Mouse (Mus musculus) C2C12 (cell line): ENCODE data around the gene 4930522H14Rik. TPM values are rescaled to one million over a fixed set of nuclear protein-coding genes. Genes with fewer than 3 reads are reported as not detected.

ENCODE experiments used
- H3K27me3 ChIP-seq: one replicate; pipeline ENCODE4 v1.6.1; 2011; ENCODE audit not compliant: control insufficient read depth, insufficient read depth, insufficient read length
- H3K36me3 ChIP-seq: one replicate; pipeline ENCODE4 v1.6.1; 2011; ENCODE audit not compliant: control insufficient read depth, insufficient read depth
- H3K4me3 ChIP-seq: one replicate; pipeline ENCODE4 v1.5.1; 2011; ENCODE audit warnings: mild to moderate bottlenecking, control low read depth; ENCODE audit not compliant: poor library complexity, insufficient read depth, severe bottlenecking
- H3K79me2 ChIP-seq: one replicate; pipeline ENCODE4 v1.6.1; 2011; ENCODE audit not compliant: control insufficient read depth, insufficient read depth
- H3K79me3 ChIP-seq: one replicate; pipeline ENCODE4 v1.6.1; 2011; ENCODE audit warnings: low read depth, control low read depth
- H3ac ChIP-seq: one replicate; pipeline ENCODE3; 2011; ENCODE audit warnings: low read depth; ENCODE audit not compliant: control insufficient read depth, insufficient read length
- CEBPB ChIP-seq: IDR thresholded peaks from one replicate; pipeline ENCODE4 v1.6.1; 2011; ENCODE audit warnings: low read depth, mild to moderate bottlenecking, control low read depth, moderate library complexity
- CTCF ChIP-seq: IDR thresholded peaks from one replicate; pipeline ENCODE4 v1.5.1; 2011; ENCODE audit not compliant: control insufficient read depth, insufficient read depth, insufficient read length
- FOSL1 ChIP-seq: IDR thresholded peaks from one replicate; pipeline ENCODE4 v1.8.0; 2011; ENCODE audit warnings: mild to moderate bottlenecking, low read length; ENCODE audit not compliant: poor library complexity, insufficient read depth, severe bottlenecking
- MAX ChIP-seq: IDR thresholded peaks from one replicate; pipeline ENCODE4 v1.6.1; 2011; ENCODE audit warnings: mild to moderate bottlenecking, control low read depth
- MYOD1 ChIP-seq: IDR thresholded peaks from one replicate; pipeline ENCODE4 v1.6.1; 2011; ENCODE audit warnings: low read depth; ENCODE audit not compliant: control insufficient read depth, insufficient read length
- MYOG ChIP-seq: IDR thresholded peaks from one replicate; pipeline ENCODE4 v1.6.1; 2011; ENCODE audit not compliant: control insufficient read depth, insufficient read length; ENCODE audit errors: extremely low read depth
- USF1 ChIP-seq: IDR thresholded peaks from one replicate; pipeline ENCODE4 v1.6.1; 2011; ENCODE audit warnings: low read depth, mild to moderate bottlenecking, control low read depth, moderate library complexity
- long read RNA-seq, 2 experiments: library from polyadenylated mRNA; unstranded; transcript quantifications; one replicate each; pipeline ENCODE4 v2.0.0; 2019 to 2020
- polyA plus RNA-seq: library from polyadenylated mRNA; unstranded; fragments of >200 nt; fragmentation: generic; extraction: Trizol; gene quantifications from one replicate; pipeline ENCODE4 v1.2.1, GENCODE M21; 2012; ENCODE audit warnings: missing spikeins

4930522H14Rik gene
- not detected for polyA plus RNA-seq
- long read RNA-seq, experiment 1 = 0 reads
- long read RNA-seq, experiment 2 = 0 reads

GRCm38 (mm10) chr4:109531111-109531510, at the start of gene 4930522H14Rik:
4930522H14Rik (minus strand) TSS chr4:109531297.
- TF ChIP-seq FOSL1 = no peak
- TF ChIP-seq CTCF = no peak
- no peak for TF ChIP-seq MYOD1
- TF ChIP-seq MYOG = no peak
- TF ChIP-seq CEBPB = no peak
- peak; percentile 29 for TF ChIP-seq USF1
- Histone ChIP-seq H3K79me3 (no peaks in the 10 kb centered on the region), H3K36me3 (no peaks in the 10 kb centered on the region), H3K79me2 (no peaks in the 10 kb centered on the region), H3K4me3 (no peak within 1 kb of the TSS), H3K27me3 (peaks cover 4% of the 10 kb centered on the region), H3ac (no peak within 1 kb of the TSS)

- TF ChIP-seq MAX = no peak
- TF ChIP-seq FOSL1 = no peak
- TF ChIP-seq MYOD1 = no peak
- TF ChIP-seq CTCF = no peak
- no peak for TF ChIP-seq MYOG
- TF ChIP-seq USF1 = no peak
- no peak for TF ChIP-seq CEBPB
- Histone ChIP-seq H3K79me3 (no peaks in the 10 kb centered on the region), H3K36me3 (no peaks in the 10 kb centered on the region), H3K79me2 (no peaks in the 10 kb centered on the region), H3K27me3 (peaks cover 11% of the 10 kb centered on the region), H3ac (no peak overlapping the region), H3K4me3 (no peak overlapping the region)
These were observed 47.3 kb upstream of the 4930522H14Rik start for GRCm38 (mm10) chr4:109578356-109578755.

GRCm38 (mm10) chr4:109576933-109577332, 45.8 kb upstream of the 4930522H14Rik start:
- Histone ChIP-seq H3K79me3 (no peaks in the 10 kb centered on the region), H3K27me3 (peaks cover 12% of the 10 kb centered on the region), H3K4me3 (no peak overlapping the region), H3K36me3 (no peaks in the 10 kb centered on the region), H3K79me2 (no peaks in the 10 kb centered on the region), H3ac (no peak overlapping the region)
- no peak for TF ChIP-seq FOSL1
- no peak for TF ChIP-seq MYOG
- no peak for TF ChIP-seq USF1
- no peak for TF ChIP-seq CTCF
- no peak for TF ChIP-seq CEBPB
- no peak for TF ChIP-seq MYOD1
- no peak for TF ChIP-seq MAX

- H3K4me3 ChIP-seq = no peak overlapping the region
- TF ChIP-seq MYOD1 (no peak), FOSL1 (no peak), USF1 (no peak), MYOG (no peak), CEBPB (no peak), MAX (no peak), CTCF (no peak)
- no peaks in the 10 kb centered on the region for H3K79me3 ChIP-seq
- peaks cover 12% of the 10 kb centered on the region for H3K27me3 ChIP-seq
- no peak overlapping the region for H3ac ChIP-seq
- H3K79me2 ChIP-seq = no peaks in the 10 kb centered on the region
- H3K36me3 ChIP-seq = no peaks in the 10 kb centered on the region
These were observed 43.7 kb upstream of the 4930522H14Rik start for GRCm38 (mm10) chr4:109574845-109575244.

GRCm38 (mm10) chr4:109574331-109574730, 43.2 kb upstream of the 4930522H14Rik start:
- Histone ChIP-seq H3K79me2 (no peaks in the 10 kb centered on the region), H3K36me3 (no peaks in the 10 kb centered on the region), H3K4me3 (no peak overlapping the region), H3K27me3 (peaks cover 12% of the 10 kb centered on the region), H3ac (no peak overlapping the region), H3K79me3 (no peaks in the 10 kb centered on the region)
- TF ChIP-seq FOSL1 (no peak), CTCF (no peak), MAX (no peak), MYOD1 (no peak), USF1 (no peak), CEBPB (no peak), MYOG (no peak)

GRCm38 (mm10) chr4:109572632-109573031, 41.5 kb upstream of the 4930522H14Rik start:
- Histone ChIP-seq H3K4me3 (no peak overlapping the region), H3ac (no peak overlapping the region), H3K79me3 (no peaks in the 10 kb centered on the region), H3K79me2 (no peaks in the 10 kb centered on the region), H3K27me3 (peaks cover 12% of the 10 kb centered on the region), H3K36me3 (no peaks in the 10 kb centered on the region)
- TF ChIP-seq USF1 = no peak
- TF ChIP-seq MAX = no peak
- no peak for TF ChIP-seq MYOD1
- no peak for TF ChIP-seq MYOG
- no peak for TF ChIP-seq CEBPB
- no peak for TF ChIP-seq FOSL1
- TF ChIP-seq CTCF = no peak
